Mouse (Mus musculus) gastrocnemius, postnatal 4 days (tissue): ENCODE data around the gene Rpl14. TPM values are rescaled to one million over a fixed set of nuclear protein-coding genes. Genes with fewer than 3 reads are reported as not detected.
"Not testable (repeated sequence)": the region's sequence is repeated elsewhere in the genome, so short reads cannot be mapped to it uniquely, and the experiment has no call there.

ENCODE experiments used
- DNase-seq, 2 experiments: peaks; one replicate each; pipeline ENCODE4 v3.0.0; 2021 to 2022; ENCODE audit warnings: low spot score in 2 of 2, mixed read lengths in 2 of 2
- long read RNA-seq, 2 experiments: library from polyadenylated mRNA; stranded (forward); transcript quantifications; one replicate each; pipeline ENCODE4 v2.0.0; 2021
- total RNA-seq, 2 experiments: library from RNA; stranded (reverse); gene quantifications; 2 replicates each; pipeline ENCODE4 v1.2.3; 2021

Rpl14 gene
- 100 to 1,000 TPM; 689 to 696 TPM for total RNA-seq
- long read RNA-seq, experiment 1, transcript Rpl14-201 (6 exons, 1,009 nt) = major isoform, 358 of 370 reads
- long read RNA-seq, experiment 1, transcript Rpl14-202 (5 exons, 1,271 nt) = minor isoform, 5 of 370 reads
- long read RNA-seq, experiment 1, partial matches to known transcripts = 4 of 370 reads
- long read RNA-seq, experiment 1, other reads (novel, unspliced or antisense) = 2 of 370 reads
- long read RNA-seq, experiment 2, transcript Rpl14-201 (6 exons, 1,009 nt) = major isoform, 334 of 355 reads
- long read RNA-seq, experiment 2, transcript Rpl14-202 (5 exons, 1,271 nt) = minor isoform, 11 of 355 reads
- long read RNA-seq, experiment 2, partial matches to known transcripts = 3 of 355 reads
- long read RNA-seq, experiment 2, other reads (novel, unspliced or antisense) = 7 of 355 reads

GRCm38 (mm10) chr9:120570741-120571592 is at the start of gene Rpl14:
Gene Rpl14 (plus strand): TSS chr9:120571444.
- peak; percentile 98 to 99 for DNase-seq

- no peak for DNase-seq
Measured at GRCm38 (mm10) chr9:120527270-120527669, 44.0 kb upstream of the Rpl14 start.

GRCm38 (mm10) chr9:120527919-120528318 is 43.3 kb upstream of the Rpl14 start:
- DNase-seq = no peak

- no peak for DNase-seq
Measured at GRCm38 (mm10) chr9:120528815-120529510, 42.3 kb upstream of the Rpl14 start.

GRCm38 (mm10) chr9:120530471-120530870 is 40.8 kb upstream of the Rpl14 start:
- DNase-seq = no peak

- no peak for DNase-seq
Measured at GRCm38 (mm10) chr9:120532062-120532461, 39.2 kb upstream of the Rpl14 start.

- DNase-seq = no peak
Measured at GRCm38 (mm10) chr9:120532691-120533090, 38.6 kb upstream of the Rpl14 start.

- not testable (repeated sequence) for DNase-seq
Measured at GRCm38 (mm10) chr9:120533446-120533950, 37.7 kb upstream of the Rpl14 start.

GRCm38 (mm10) chr9:120539662-120540251 is 31.5 kb upstream of the Rpl14 start, which contains the start of gene Entpd3:
Gene Entpd3 (plus strand): TSS chr9:120539818.
- DNase-seq = no peak

GRCm38 (mm10) chr9:120541411-120541810 is 29.8 kb upstream of the Rpl14 start:
- DNase-seq = no peak

- no peak for DNase-seq
Measured at GRCm38 (mm10) chr9:120542241-120542640, 29.0 kb upstream of the Rpl14 start.

GRCm38 (mm10) chr9:120545994-120546393 is 25.2 kb upstream of the Rpl14 start:
- no peak for DNase-seq

GRCm38 (mm10) chr9:120546482-120546881 is 24.8 kb upstream of the Rpl14 start:
- DNase-seq = no peak

GRCm38 (mm10) chr9:120547026-120547668 is 24.1 kb upstream of the Rpl14 start:
- no peak for DNase-seq

- no peak for DNase-seq
Measured at GRCm38 (mm10) chr9:120550778-120551177, 20.5 kb upstream of the Rpl14 start.

GRCm38 (mm10) chr9:120563590-120563989 is 7.7 kb upstream of the Rpl14 start:
- DNase-seq = no peak

GRCm38 (mm10) chr9:120564247-120564646 is 7.0 kb upstream of the Rpl14 start:
- DNase-seq = no peak

- DNase-seq = no peak
Measured at GRCm38 (mm10) chr9:120566384-120566783, 4.9 kb upstream of the Rpl14 start.

GRCm38 (mm10) chr9:120568917-120569316 is 2.3 kb upstream of the Rpl14 start:
- DNase-seq = no peak

- peak in 1 of 2 experiments; percentile 39 for DNase-seq
Measured at GRCm38 (mm10) chr9:120569721-120570333, 1.4 kb upstream of the Rpl14 start.
